Mouse (Mus musculus): ENCODE data around the gene Ffar1.

DNA sequence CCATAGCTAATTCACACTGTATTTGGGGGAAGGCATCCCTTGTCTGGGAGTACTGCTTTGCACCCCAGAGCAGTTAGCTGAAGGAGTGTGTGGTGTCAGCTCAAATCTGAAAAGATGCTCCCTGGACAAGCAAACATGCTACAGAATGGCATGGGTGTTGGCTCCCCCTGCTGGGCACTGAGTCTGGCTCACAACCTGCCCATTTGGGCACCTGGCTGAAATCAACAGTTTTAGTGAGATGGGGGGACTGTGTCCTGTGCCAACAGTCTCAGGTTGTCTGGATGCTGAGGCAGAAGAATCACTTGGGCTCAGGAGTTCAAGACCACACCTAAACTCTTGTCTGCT is 2.1 kb downstream of the Ffar1 start:
- TF ChIP-seq CTCF (IDR thresholded peaks at IDR 0.05; ENCODE audit: control insufficient read depth, insufficient read depth, low read length): peak; percentile 98
- no peak for TF ChIP-seq POLR2A (IDR thresholded peaks at IDR 0.05; ENCODE audit: borderline replicate concordance, control insufficient read depth, low read depth, low read length)
